Mouse (Mus musculus) olfactory bulb, adult 2 months (tissue): Measurements from ENCODE around the gene Tnfaip8l2.

Experiments
- CTCF ChIP-seq: fragments of 200-500 bp; IDR thresholded peaks from 2 replicates; pipeline ENCODE4 v1.5.1; 2012; ENCODE audit warnings: low read depth, mild to moderate bottlenecking, low read length, moderate library complexity; ENCODE audit not compliant: insufficient read depth
- POLR2A ChIP-seq: fragments of 200-500 bp; IDR thresholded peaks from 2 replicates; pipeline ENCODE4 v1.6.1; 2012; ENCODE audit warnings: mild to moderate bottlenecking, low read depth, low read length, moderate library complexity; ENCODE audit not compliant: insufficient read depth

DNA sequence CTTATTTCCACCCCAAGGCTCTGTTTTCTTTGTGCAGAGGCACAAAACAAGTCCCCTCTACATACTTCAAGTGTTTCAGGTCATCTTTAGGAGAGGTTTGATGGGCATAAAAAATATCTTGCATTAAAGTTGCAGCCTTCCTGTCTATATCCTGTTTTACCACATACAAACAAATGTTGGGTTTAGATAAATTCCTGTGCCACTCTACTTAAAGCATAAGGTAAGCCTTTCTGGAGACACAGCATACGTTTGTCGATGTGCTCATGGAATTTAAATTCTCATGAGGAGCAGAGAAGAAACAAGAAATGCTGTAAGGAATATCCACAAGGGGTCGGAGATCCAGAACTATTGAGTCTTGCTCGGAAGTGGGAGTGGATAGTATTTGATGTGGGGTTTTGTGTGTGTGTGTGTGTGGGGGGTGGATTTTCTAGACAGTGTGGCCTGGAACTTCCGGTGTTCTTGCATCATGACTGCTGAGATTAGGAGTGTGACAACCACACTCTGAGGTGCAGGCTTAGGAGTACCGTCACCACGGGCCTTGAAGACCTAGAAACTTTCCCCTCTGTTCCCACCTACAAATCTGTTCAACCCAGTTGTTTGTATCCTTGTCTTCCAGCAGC, 6.6 kb downstream of the Tnfaip8l2 start:
- TF ChIP-seq POLR2A = no peak
- no peak for TF ChIP-seq CTCF
